26 mouse cellular contexts compared by ENCODE assay signal in genomic region chr1:69831002-69831401, GRCm38 (mm10). TPM values are rescaled to one million over a fixed set of nuclear protein-coding genes. Genes with fewer than 3 reads are reported as not detected.
DNase-seq lines count a peak whose midpoint lies in the region; ATAC-seq and TF ChIP-seq lines count a peak whose summit lies in the region.
"Had no signal": no experiment of that assay in that cellular context is flagged by ENCODE, and none has a peak within 500 bp of the region (broad histone marks: within the 10 kb centered on the region; RNA-seq: fewer than 3 reads in every experiment).

No protein-coding gene starts in this region.

- DNase-seq in thymus, adult 2 months = peak; percentile 13
- DNase-seq in thymus, adult 18-20 months = no peak
- DNase-seq in thymus, postnatal 25 days = peak; percentile 13
- no peak for DNase-seq in gastrocnemius, postnatal 4 days (ENCODE audit: low spot score in 2 of 2)
- no peak for DNase-seq in urinary bladder, postnatal 4 days (ENCODE audit: low spot score in 2 of 2)
- no peak for DNase-seq in hindbrain, embryonic 11.5 days (ENCODE audit: low spot score)
- DNase-seq: adrenal gland, adult 8-10 months; adrenal gland, postnatal 25 days; cerebellum, adult 11-12 months; cerebellum, adult 8-10 months; cerebellum, postnatal 10 days; gastrocnemius, postnatal 10 days; gastrocnemius, postnatal 36 days had no signal

- H3K9ac ChIP-seq in hindbrain, embryonic 11.5 days (ENCODE audit: low read depth, low read length) = no peak overlapping the region
- H3K9ac ChIP-seq: embryonic facial prominence, embryonic 12.5 days; embryonic facial prominence, embryonic 15.5 days; forebrain, embryonic 15.5 days; hindbrain, embryonic 13.5 days had no signal

- H3K4me3 ChIP-seq in thymus, adult 2 months (ENCODE audit: control insufficient read depth, insufficient read depth, low read length) = no peak overlapping the region
- no peak overlapping the region for H3K4me3 ChIP-seq in hindbrain, embryonic 11.5 days (ENCODE audit: low read depth, low read length)
- H3K4me3 ChIP-seq: embryonic facial prominence, embryonic 12.5 days; embryonic facial prominence, embryonic 15.5 days; forebrain, embryonic 15.5 days; hindbrain, embryonic 13.5 days had no signal

- 20% methylated on average over 2 of the region's 2 CpGs for WGBS in thymus, adult 2 months
- WGBS in hindbrain, embryonic 11.5 days = 93% methylated on average over 2 of the region's 2 CpGs

- H3K9me3 ChIP-seq in hindbrain, embryonic 11.5 days (ENCODE audit: control insufficient read depth, low read length) = no peaks in the 10 kb centered on the region
- H3K9me3 ChIP-seq: embryonic facial prominence, embryonic 12.5 days; embryonic facial prominence, embryonic 15.5 days; forebrain, embryonic 15.5 days; hindbrain, embryonic 13.5 days had no signal

- H3K4me1 ChIP-seq in thymus, adult 2 months (replicated peaks; ENCODE audit: control insufficient read depth, insufficient read depth, low read length) = peaks cover 4% of the 10 kb centered on the region; the same call in 1 of the 2 replicates
- H3K4me1 ChIP-seq in hindbrain, embryonic 11.5 days (replicated peaks; ENCODE audit: control insufficient read depth, insufficient read depth, low read length) = no peaks in the 10 kb centered on the region
- H3K4me1 ChIP-seq: embryonic facial prominence, embryonic 12.5 days had no signal

- no peaks in the 10 kb centered on the region for H3K36me3 ChIP-seq in thymus, adult 2 months (ENCODE audit: control insufficient read depth, insufficient read depth, low read length)
- H3K36me3 ChIP-seq in hindbrain, embryonic 11.5 days (ENCODE audit: control insufficient read depth, insufficient read depth, low read length) = no peaks in the 10 kb centered on the region
- H3K36me3 ChIP-seq: embryonic facial prominence, embryonic 12.5 days; embryonic facial prominence, embryonic 15.5 days; forebrain, embryonic 15.5 days; hindbrain, embryonic 13.5 days had no signal

- TF ChIP-seq CTCF in thymus, adult 2 months (IDR thresholded peaks at IDR 0.05; ENCODE audit: borderline replicate concordance, control insufficient read depth, extremely low read depth, insufficient read depth, low read length, poor library complexity) = no peak

- H3K27me3 ChIP-seq in thymus, adult 2 months (ENCODE audit: control insufficient read depth, insufficient read depth, low read length) = no peaks in the 10 kb centered on the region
- H3K27me3 ChIP-seq in hindbrain, embryonic 11.5 days (ENCODE audit: control insufficient read depth, insufficient read depth, low read length) = no peaks in the 10 kb centered on the region
- H3K27me3 ChIP-seq: embryonic facial prominence, embryonic 12.5 days; embryonic facial prominence, embryonic 15.5 days; forebrain, embryonic 15.5 days; hindbrain, embryonic 13.5 days had no signal

- no peak for TF ChIP-seq POLR2A in thymus, adult 2 months (IDR thresholded peaks at IDR 0.05; ENCODE audit: control insufficient read depth, extremely low read depth, insufficient read depth, low read length, poor library complexity)

- ATAC-seq in CD4-positive, CD25-positive, alpha-beta regulatory T cell, adult 4 months = peak; percentile 70
- ATAC-seq in inflammation-experienced regulatory T-cells, adult 6 months = peak; percentile 60
- no peak for ATAC-seq in hindbrain, embryonic 11.5 days (ENCODE audit: low FRiP score)
- ATAC-seq: activated CD4-positive, CD25-positive, alpha-beta regulatory T cell, adult 4 months; forebrain, embryonic 15.5 days; hindbrain, embryonic 16.5 days had no signal

- H3K4me2 ChIP-seq in hindbrain, embryonic 11.5 days (replicated peaks; ENCODE audit: low read depth, low read length) = no peak overlapping the region
- H3K4me2 ChIP-seq: embryonic facial prominence, embryonic 12.5 days; embryonic facial prominence, embryonic 15.5 days; forebrain, embryonic 15.5 days; heart, embryonic 11.5 days; hindbrain, embryonic 13.5 days had no signal

- H3K27ac ChIP-seq in thymus, adult 2 months (ENCODE audit: control insufficient read depth, insufficient read depth, low read length) = no peak overlapping the region
- H3K27ac ChIP-seq in hindbrain, embryonic 11.5 days (ENCODE audit: low read depth, low read length) = no peak overlapping the region
- H3K27ac ChIP-seq: embryonic facial prominence, embryonic 12.5 days; embryonic facial prominence, embryonic 15.5 days; forebrain, embryonic 15.5 days; hindbrain, embryonic 13.5 days had no signal

RNA-seq across cellular contexts. Expression of gene Spag16, which starts 4.2 kb away (rescaled TPM):
- 0.24 and 0.32 TPM in 2 replicates for polyA plus RNA-seq in thymus, adult 2 months (2012; rRNA removed)
- polyA plus RNA-seq in CD4-positive, CD25-positive, alpha-beta regulatory T cell, adult 4 months (2017; shearing (Covaris generic)) = under 1 TPM; 0.59 to 0.81 TPM
- under 1 TPM in 2 of 3 experiments, not detected in 1; 0.61 to 0.82 TPM for polyA plus RNA-seq in inflammation-experienced regulatory T-cells, adult 6 months (2017; shearing (Covaris generic))
- not detected for total RNA-seq in gastrocnemius, postnatal 4 days (2021)
- polyA plus RNA-seq in hindbrain, embryonic 11.5 days (2014; fragmentation: Nextera tagmentation; extraction: Ambion mirVana) = 3.9 and 4.5 TPM in 2 replicates
- total RNA-seq: adrenal gland, adult 8-10 months; adrenal gland, postnatal 25 days; gastrocnemius, adult 18-20 months; gastrocnemius, postnatal 10 days; gastrocnemius, postnatal 36 days; heart, adult 8-10 months; heart, postnatal 25 days; hematopoietic stem cell, adult 5-6 weeks had no signal

Comparison
In these comparisons a context has a peak if more than half of its experiments do, and no peak if none do; other contexts are left out.
1. DNase-seq: peak in thymus, adult 2 months (single experiment) and thymus, postnatal 25 days (single experiment); none in thymus, adult 18-20 months (0 of 2), gastrocnemius, postnatal 4 days (0 of 2), urinary bladder, postnatal 4 days (0 of 2) and hindbrain, embryonic 11.5 days (single experiment).